Mouse (Mus musculus): ENCODE data around the gene Cpa5. TPM values are rescaled to one million over a fixed set of nuclear protein-coding genes. Genes with fewer than 3 reads are reported as not detected.

Cpa5 gene
- polyA plus RNA-seq, 1 experiment from 2014 or later, result 0.55 TPM

Other genes starting within 250 kb of the Cpa5 start
- gene Zc3hc1, start 220.0 kb upstream of the Cpa5 start, polyA plus RNA-seq (2014; fragmentation: Nextera tagmentation; extraction: Ambion mirVana), result 87.8 and 93.7 TPM in 2 replicates
- 46.0 and 49.4 TPM in 2 replicates for gene Klhdc10, start 209.1 kb upstream of the Cpa5 start, polyA plus RNA-seq (2014; fragmentation: Nextera tagmentation; extraction: Ambion mirVana)
- gene Tmem209, start 101.2 kb upstream of the Cpa5 start, polyA plus RNA-seq (2014; fragmentation: Nextera tagmentation; extraction: Ambion mirVana), result 44.5 and 50.0 TPM in 2 replicates
- gene Ssmem1, start 101.2 kb upstream of the Cpa5 start, polyA plus RNA-seq (2014; fragmentation: Nextera tagmentation; extraction: Ambion mirVana), result 0.17 and 0.28 TPM in 2 replicates
- gene Cpa2, start 69.4 kb upstream of the Cpa5 start, polyA plus RNA-seq (2014; fragmentation: Nextera tagmentation; extraction: Ambion mirVana), result 89.6 and 94.4 TPM in 2 replicates
- gene Cpa4, start 42.6 kb upstream of the Cpa5 start, polyA plus RNA-seq (2014; fragmentation: Nextera tagmentation; extraction: Ambion mirVana), result 1.6 and 1.7 TPM in 2 replicates
- 0.27 TPM in 1 of 2 replicates, not detected in the other for gene Cpa1, start 28.2 kb downstream of the Cpa5 start, polyA plus RNA-seq (2014; fragmentation: Nextera tagmentation; extraction: Ambion mirVana)
- gene Cep41, start 82.7 kb downstream of the Cpa5 start, polyA plus RNA-seq (2014; fragmentation: Nextera tagmentation; extraction: Ambion mirVana), result 43.2 and 48.9 TPM in 2 replicates
- 2,834 and 2,987 TPM in 2 replicates for gene Mest, start 112.5 kb downstream of the Cpa5 start, polyA plus RNA-seq (2014; fragmentation: Nextera tagmentation; extraction: Ambion mirVana)